Mouse (Mus musculus) hindbrain, embryonic 15.5 days (tissue): ENCODE data around the gene Mpst. TPM values are rescaled to one million over a fixed set of nuclear protein-coding genes. Genes with fewer than 3 reads are reported as not detected.

ENCODE experiments used
- ATAC-seq: fragments of 200-750 bp; cut with Nextera tagmentation; 2 replicates; pipeline ENCODE4 v1.8.0; 2017; ENCODE audit warnings: low read depth, moderate number of reproducible peaks, moderate TSS enrichment; ENCODE audit not compliant: low FRiP score
- H3K27ac ChIP-seq: fragments of 300-500 bp; sonication (generic); replicated peaks from 2 replicates; pipeline ENCODE4 v1.5.1; 2015; ENCODE audit warnings: mild to moderate bottlenecking, inconsistent platforms
- H3K27me3 ChIP-seq: fragments of 300-500 bp; sonication (generic); 2 replicates; pipeline ENCODE4 v1.6.1; 2015; ENCODE audit warnings: control low read depth, inconsistent platforms
- H3K36me3 ChIP-seq: fragments of 300-500 bp; sonication (generic); 2 replicates; pipeline ENCODE4 v1.6.1; 2015; ENCODE audit warnings: control low read depth, inconsistent platforms
- H3K4me1 ChIP-seq: fragments of 300-500 bp; sonication (generic); replicated peaks from 2 replicates; pipeline ENCODE4 v1.6.1; 2015; ENCODE audit warnings: control low read depth, inconsistent platforms
- H3K4me2 ChIP-seq: fragments of 300-500 bp; sonication (generic); 2 replicates; pipeline ENCODE4 v1.6.1; 2015; ENCODE audit warnings: moderate library complexity, mild to moderate bottlenecking, inconsistent platforms
- H3K4me3 ChIP-seq: fragments of 300-500 bp; sonication (generic); 2 replicates; pipeline ENCODE4 v1.5.1; 2015; ENCODE audit warnings: mild to moderate bottlenecking, inconsistent platforms
- H3K9ac ChIP-seq: fragments of 300-500 bp; sonication (generic); 2 replicates; pipeline ENCODE4 v1.6.1; 2015; ENCODE audit warnings: inconsistent platforms
- H3K9me3 ChIP-seq: fragments of 300-500 bp; sonication (generic); 2 replicates; pipeline ENCODE4 v1.6.1; 2016; ENCODE audit warnings: control low read depth, inconsistent platforms
- WGBS: fragments of 180-500 bp; shearing (Covaris S2); methylation state at CpG from one replicate; pipeline ENCODE4 v1.1.7; 2015; 5-methylcytosine and 5-hydroxymethylcytosine counted together
- polyA plus RNA-seq: library from polyadenylated mRNA; unstranded; fragments of >200 nt; fragmentation: Nextera tagmentation; extraction: Ambion mirVana; gene quantifications from 2 replicates; pipeline ENCODE4 v1.2.1, GENCODE M21; 2015

Mpst gene
- polyA plus RNA-seq, result 3.1 and 4.6 TPM in 2 replicates

- peak within 1 kb of the TSS; percentile 92 for H3K4me2 ChIP-seq
- under 1% methylated on average over 40 of the region's 40 CpGs for WGBS
- peak within 1 kb of the TSS; percentile 74 for H3K4me3 ChIP-seq
- no peaks in the 10 kb centered on the region for H3K9me3 ChIP-seq
- H3K36me3 ChIP-seq, result no peaks in the 10 kb centered on the region
- peaks cover 36% of the 10 kb centered on the region for H3K27me3 ChIP-seq
- peaks cover 65% of the 10 kb centered on the region for H3K4me1 ChIP-seq
- peak; percentile 88 for ATAC-seq
- peak within 1 kb of the TSS; percentile 75 for H3K9ac ChIP-seq
- peak within 1 kb of the TSS; percentile 88 for H3K27ac ChIP-seq
Measured at GRCm38 (mm10) chr15:78406293-78406934, at the start of gene Mpst. TSS of gene Mpst (plus strand) at chr15:78406416.

GRCm38 (mm10) chr15:78365916-78366315, 40.3 kb upstream of the Mpst start:
- Histone ChIP-seq H3K4me3 (no peak overlapping the region), H3K36me3 (no peaks in the 10 kb centered on the region), H3K27ac (no peak overlapping the region), H3K9ac (no peak overlapping the region), H3K9me3 (0 out of 2 replicates have a peak, but pooled peaks cover 5% of the 10 kb centered on the region), H3K4me1 (no peaks in the 10 kb centered on the region), H3K27me3 (peaks cover 5% of the 10 kb centered on the region), H3K4me2 (no peak overlapping the region)
- 74% methylated on average over 2 of the region's 2 CpGs for WGBS
- ATAC-seq, result no peak

- Histone ChIP-seq H3K27ac (no peak overlapping the region), H3K4me3 (no peak overlapping the region), H3K4me1 (no peaks in the 10 kb centered on the region), H3K9ac (no peak overlapping the region), H3K27me3 (peaks cover 5% of the 10 kb centered on the region), H3K9me3 (0 out of 2 replicates have a peak, but pooled peaks cover 5% of the 10 kb centered on the region), H3K4me2 (no peak overlapping the region), H3K36me3 (no peaks in the 10 kb centered on the region)
- WGBS, result 82% methylated on average over 8 of the region's 8 CpGs
- ATAC-seq, result no peak
Measured at GRCm38 (mm10) chr15:78366875-78367274, 39.3 kb upstream of the Mpst start.

- no peak for ATAC-seq
- Histone ChIP-seq H3K9ac (no peak overlapping the region), H3K4me1 (no peaks in the 10 kb centered on the region), H3K4me2 (no peak overlapping the region), H3K9me3 (0 out of 2 replicates have a peak, but pooled peaks cover under 1% of the 10 kb centered on the region), H3K27ac (no peak overlapping the region), H3K27me3 (peaks cover 5% of the 10 kb centered on the region), H3K36me3 (no peaks in the 10 kb centered on the region), H3K4me3 (no peak overlapping the region)
- 74% methylated on average over 3 of the region's 3 CpGs for WGBS
Measured at GRCm38 (mm10) chr15:78367811-78368210, 38.4 kb upstream of the Mpst start.

- Histone ChIP-seq H3K4me3 (no peak overlapping the region), H3K9me3 (no peaks in the 10 kb centered on the region), H3K4me1 (no peaks in the 10 kb centered on the region), H3K4me2 (no peak overlapping the region), H3K27me3 (peaks cover 5% of the 10 kb centered on the region; the same call in 1 of the 2 replicates), H3K9ac (no peak overlapping the region), H3K36me3 (no peaks in the 10 kb centered on the region), H3K27ac (no peak overlapping the region)
- ATAC-seq, result no peak
- 14% methylated on average over 8 of the region's 8 CpGs for WGBS
Measured at GRCm38 (mm10) chr15:78368926-78369346, 37.3 kb upstream of the Mpst start.

GRCm38 (mm10) chr15:78369641-78370040, 36.6 kb upstream of the Mpst start:
- H3K27ac ChIP-seq, result no peak overlapping the region
- peak; percentile 74; the same call in 1 of the 2 replicates for ATAC-seq
- no peak overlapping the region for H3K9ac ChIP-seq
- H3K9me3 ChIP-seq, result no peaks in the 10 kb centered on the region
- WGBS, result 48% methylated on average over 1 of the region's 1 CpGs
- no peak overlapping the region for H3K4me3 ChIP-seq
- peaks cover 5% of the 10 kb centered on the region; the same call in 1 of the 2 replicates for H3K27me3 ChIP-seq
- no peak overlapping the region for H3K4me2 ChIP-seq
- H3K4me1 ChIP-seq, result peaks cover 3% of the 10 kb centered on the region; the same call in 1 of the 2 replicates
- H3K36me3 ChIP-seq, result no peaks in the 10 kb centered on the region

- H3K9ac ChIP-seq, result no peak overlapping the region
- H3K4me1 ChIP-seq, result peaks cover 3% of the 10 kb centered on the region; the same call in 1 of the 2 replicates
- H3K9me3 ChIP-seq, result no peaks in the 10 kb centered on the region
- no peak for ATAC-seq
- no peak overlapping the region for H3K27ac ChIP-seq
- 76% methylated on average over 3 of the region's 3 CpGs for WGBS
- H3K4me3 ChIP-seq, result no peak overlapping the region
- no peaks in the 10 kb centered on the region for H3K36me3 ChIP-seq
- peaks cover 5% of the 10 kb centered on the region; the same call in 1 of the 2 replicates for H3K27me3 ChIP-seq
- no peak overlapping the region for H3K4me2 ChIP-seq
Measured at GRCm38 (mm10) chr15:78372796-78373195, 33.4 kb upstream of the Mpst start.

GRCm38 (mm10) chr15:78374204-78374603, 32.0 kb upstream of the Mpst start:
- H3K27ac ChIP-seq, result no peak overlapping the region
- no peak overlapping the region for H3K4me3 ChIP-seq
- H3K4me2 ChIP-seq, result no peak overlapping the region
- no peaks in the 10 kb centered on the region for H3K27me3 ChIP-seq
- no peak overlapping the region for H3K9ac ChIP-seq
- no peaks in the 10 kb centered on the region for H3K9me3 ChIP-seq
- peaks cover 3% of the 10 kb centered on the region; the same call in 1 of the 2 replicates for H3K4me1 ChIP-seq
- WGBS, result 69% methylated on average over 3 of the region's 3 CpGs
- H3K36me3 ChIP-seq, result no peaks in the 10 kb centered on the region
- ATAC-seq, result no peak

GRCm38 (mm10) chr15:78377859-78378258, 28.4 kb upstream of the Mpst start:
- no peaks in the 10 kb centered on the region for H3K27me3 ChIP-seq
- ATAC-seq, result no peak
- 90% methylated on average over 10 of the region's 10 CpGs for WGBS
- no peak overlapping the region for H3K27ac ChIP-seq
- no peak overlapping the region for H3K9ac ChIP-seq
- H3K4me3 ChIP-seq, result no peak overlapping the region
- no peaks in the 10 kb centered on the region for H3K9me3 ChIP-seq
- H3K4me1 ChIP-seq, result peaks cover 3% of the 10 kb centered on the region; the same call in 1 of the 2 replicates
- no peaks in the 10 kb centered on the region for H3K36me3 ChIP-seq
- no peak overlapping the region for H3K4me2 ChIP-seq

GRCm38 (mm10) chr15:78378556-78378955, 27.7 kb upstream of the Mpst start:
- no peak overlapping the region for H3K9ac ChIP-seq
- no peak for ATAC-seq
- H3K27ac ChIP-seq, result no peak overlapping the region
- no peaks in the 10 kb centered on the region for H3K27me3 ChIP-seq
- no peaks in the 10 kb centered on the region for H3K36me3 ChIP-seq
- no peak overlapping the region for H3K4me3 ChIP-seq
- H3K9me3 ChIP-seq, result no peaks in the 10 kb centered on the region
- peaks cover 3% of the 10 kb centered on the region; the same call in 1 of the 2 replicates for H3K4me1 ChIP-seq
- WGBS, result 82% methylated on average over 10 of the region's 10 CpGs
- H3K4me2 ChIP-seq, result no peak overlapping the region

GRCm38 (mm10) chr15:78380208-78380607, 26.0 kb upstream of the Mpst start:
- ATAC-seq, result no peak

GRCm38 (mm10) chr15:78380741-78381140, 25.5 kb upstream of the Mpst start:
- 57% methylated on average over 4 of the region's 4 CpGs for WGBS
- H3K9ac ChIP-seq, result no peak overlapping the region
- H3K27me3 ChIP-seq, result no peaks in the 10 kb centered on the region
- no peaks in the 10 kb centered on the region for H3K36me3 ChIP-seq
- no peak overlapping the region for H3K4me2 ChIP-seq
- no peak overlapping the region for H3K4me3 ChIP-seq
- H3K27ac ChIP-seq, result no peak overlapping the region
- H3K4me1 ChIP-seq, result peaks cover 4% of the 10 kb centered on the region; the same call in 1 of the 2 replicates
- ATAC-seq, result no peak
- H3K9me3 ChIP-seq, result no peaks in the 10 kb centered on the region

More at GRCm38 (mm10) chr15:78380208-78380607, 26.0 kb upstream of the Mpst start:
- H3K4me1 ChIP-seq, result peaks cover 4% of the 10 kb centered on the region; the same call in 1 of the 2 replicates
- no peak overlapping the region for H3K9ac ChIP-seq
- no peaks in the 10 kb centered on the region for H3K9me3 ChIP-seq
- 86% methylated on average over 2 of the region's 2 CpGs for WGBS
- H3K36me3 ChIP-seq, result no peaks in the 10 kb centered on the region
- H3K4me3 ChIP-seq, result no peak overlapping the region
- H3K27ac ChIP-seq, result no peak overlapping the region
- H3K27me3 ChIP-seq, result no peaks in the 10 kb centered on the region
- H3K4me2 ChIP-seq, result no peak overlapping the region
